Mouse (Mus musculus) CD8-positive naive resting alpha-beta T cell, adult 57 days (primary cell): ENCODE results near the gene Rhox4b. TPM values are rescaled to one million over a fixed set of nuclear protein-coding genes. Genes with fewer than 3 reads are reported as not detected.

Experiments used
- total RNA-seq: library from RNA; stranded (reverse); gene quantifications from one replicate; pipeline ENCODE4 v1.2.4, GENCODE M21; 2023

The Rhox4b gene
- not detected for total RNA-seq

DNA sequence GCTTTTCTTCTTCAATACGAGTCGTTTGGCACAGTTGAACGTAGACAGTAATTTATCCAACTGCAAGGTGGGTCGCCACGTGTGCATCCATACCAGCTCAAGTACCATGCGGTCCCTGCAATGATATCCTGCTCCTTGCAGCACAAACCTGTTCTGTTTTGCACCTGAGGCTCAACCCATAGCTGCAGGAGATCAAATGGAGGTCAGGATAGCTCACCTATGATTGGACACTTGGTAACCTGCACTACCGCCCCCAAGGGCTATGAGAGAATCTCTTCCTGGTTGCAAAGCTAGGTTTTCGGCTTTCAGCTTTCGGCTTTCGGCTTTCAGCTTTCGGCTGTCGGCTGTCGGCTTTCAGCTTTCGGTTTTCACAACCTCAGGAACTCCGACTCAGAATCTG lies at the start of gene Rhox4b:
Rhox4b (plus strand) TSS at position 301 of the 400 bp plus-strand sequence.

DNA sequence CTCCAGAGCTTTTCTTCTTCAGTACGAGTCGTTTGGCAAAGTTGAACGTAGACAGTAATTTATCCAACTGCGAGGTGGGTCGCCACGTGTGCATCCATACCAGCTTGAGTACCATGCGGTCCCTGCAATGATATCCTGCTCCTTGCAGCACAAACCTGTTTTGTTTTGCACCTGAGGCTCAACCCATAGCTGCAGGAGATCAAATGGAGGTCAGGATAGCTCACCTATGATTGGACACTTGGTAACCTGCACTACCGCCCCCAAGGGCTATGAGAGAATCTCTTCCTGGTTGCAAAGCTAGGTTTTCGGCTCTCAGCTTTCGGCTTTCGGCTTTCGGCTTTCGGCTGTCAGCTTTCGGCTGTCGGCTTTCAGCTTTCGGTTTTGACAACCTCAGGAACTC lies 41.7 kb upstream of the Rhox4b start, which contains the start of gene Rhox4a2:
Rhox4a2 (plus strand) TSS at position 301 of the 400 bp plus-strand sequence.

DNA sequence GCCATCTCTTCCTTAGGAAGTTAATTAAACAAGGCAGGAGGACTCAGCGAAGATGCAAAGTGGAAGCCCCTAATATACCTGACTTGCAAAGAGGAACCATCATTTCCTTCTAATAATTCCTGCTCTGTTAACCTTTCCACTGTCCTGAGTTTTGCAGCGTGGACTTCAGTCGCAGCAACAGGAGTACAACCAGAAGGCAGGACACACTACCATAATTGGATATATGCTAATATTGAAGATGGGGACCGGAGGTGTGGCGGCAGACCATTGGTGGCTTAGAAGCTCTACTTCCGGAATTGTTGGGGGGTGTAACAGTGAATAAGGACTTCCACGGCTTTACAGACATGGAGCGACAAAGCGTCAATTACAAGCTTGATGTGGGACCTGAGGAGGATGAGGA lies 20.5 kb upstream of the Rhox4b start, which contains the start of gene Rhox2b:
Rhox2b (plus strand) TSS at position 301 of the 400 bp plus-strand sequence.

DNA sequence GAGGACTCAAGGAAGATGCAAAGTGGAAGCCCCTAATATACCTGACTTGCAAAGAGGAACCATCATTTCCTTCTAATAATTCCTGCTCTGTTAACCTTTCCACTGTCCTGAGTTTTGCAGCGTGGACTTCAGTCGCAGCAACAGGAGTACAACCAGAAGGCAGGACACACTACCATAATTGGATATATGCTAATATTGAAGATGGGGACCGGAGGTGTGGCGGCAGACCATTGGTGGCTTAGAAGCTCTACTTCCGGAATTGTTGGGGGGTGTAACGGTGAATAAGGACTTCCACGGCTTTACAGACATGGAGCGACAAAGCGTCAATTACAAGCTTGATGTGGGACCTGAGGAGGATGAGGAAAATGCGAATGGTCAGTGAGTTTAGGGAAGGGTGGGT lies 21.1 kb downstream of the Rhox4b start, which contains the start of gene Rhox2c:
Rhox2c (plus strand) TSS at position 301 of the 400 bp plus-strand sequence.

DNA sequence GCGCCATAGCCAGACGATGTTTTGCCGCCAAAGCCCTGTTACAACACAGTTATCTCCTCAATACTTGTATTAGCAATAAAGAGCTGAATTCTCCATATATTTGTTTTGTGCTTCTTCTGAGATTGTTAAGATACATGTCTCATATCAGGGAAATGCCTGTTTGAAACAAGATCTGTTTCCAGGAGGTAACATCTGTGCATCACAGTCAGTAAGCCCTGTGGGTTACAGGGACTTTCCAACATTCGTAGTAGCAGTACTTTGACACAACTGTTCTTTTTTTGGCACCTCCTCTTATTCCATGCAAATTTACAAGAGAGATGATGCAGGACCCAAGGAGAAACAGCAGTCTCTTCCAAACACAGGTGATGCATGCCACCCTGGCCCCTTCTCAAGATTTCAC lies 26.0 kb downstream of the Rhox4b start, which contains the start of gene Rhox3c:
Rhox3c (plus strand) TSS at position 301 of the 400 bp plus-strand sequence.

DNA sequence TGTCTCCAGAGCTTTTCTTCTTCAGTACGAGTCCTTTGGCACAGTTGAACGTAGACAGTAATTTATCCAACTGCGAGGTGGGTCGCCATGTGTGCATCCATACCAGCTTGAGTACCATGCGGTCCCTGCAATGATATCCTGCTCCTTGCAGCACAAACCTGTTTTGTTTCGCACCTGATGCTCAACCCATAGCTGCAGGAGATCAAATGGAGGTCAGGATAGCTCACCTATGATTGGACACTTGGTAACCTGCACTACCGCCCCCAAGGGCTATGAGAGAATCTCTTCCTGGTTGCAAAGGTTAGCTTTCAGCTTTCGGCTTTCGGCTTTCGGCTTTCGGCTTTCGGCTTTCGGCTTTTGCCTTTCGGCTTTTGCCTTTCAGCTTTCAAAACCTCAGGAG lies 47.7 kb downstream of the Rhox4b start, which contains the start of gene Rhox4c:
Rhox4c (plus strand) TSS at position 301 of the 400 bp plus-strand sequence.

Other genes starting within 250 kb of the Rhox4b start
- gene Ndufa1, start 241.3 kb upstream of the Rhox4b start, total RNA-seq, result 85.7 TPM
- gene Rnf113a1, start 241.2 kb upstream of the Rhox4b start, total RNA-seq, result 3.7 TPM
- gene Gm9, start 221.5 kb upstream of the Rhox4b start, total RNA-seq, result not detected
- not detected for gene Rhox1, start 210.2 kb upstream of the Rhox4b start, total RNA-seq
- not detected for gene Rhox2a, start 187.5 kb upstream of the Rhox4b start, total RNA-seq
- gene Rhox3a, start 182.6 kb upstream of the Rhox4b start, total RNA-seq, result not detected
- gene Rhox4a, start 167.2 kb upstream of the Rhox4b start, total RNA-seq, result not detected
- not detected for gene Rhox3a2, start 52.5 kb upstream of the Rhox4b start, total RNA-seq
- gene Rhox4a2, start 41.6 kb upstream of the Rhox4b start, total RNA-seq, result not detected
- not detected for gene Rhox2b, start 20.4 kb upstream of the Rhox4b start, total RNA-seq
- gene Rhox2c, start 21.2 kb downstream of the Rhox4b start, total RNA-seq, result not detected
- not detected for gene Rhox3c, start 26.1 kb downstream of the Rhox4b start, total RNA-seq
- not detected for gene Rhox4c, start 47.8 kb downstream of the Rhox4b start, total RNA-seq
- not detected for gene Rhox2d, start 60.9 kb downstream of the Rhox4b start, total RNA-seq
- gene Rhox4d, start 81.9 kb downstream of the Rhox4b start, total RNA-seq, result not detected
- not detected for gene Rhox2e, start 98.0 kb downstream of the Rhox4b start, total RNA-seq
- not detected for gene Rhox3e, start 109.5 kb downstream of the Rhox4b start, total RNA-seq
- not detected for gene Rhox4e, start 124.9 kb downstream of the Rhox4b start, total RNA-seq
- not detected for gene Rhox2f, start 138.9 kb downstream of the Rhox4b start, total RNA-seq
- gene Rhox3f, start 148.5 kb downstream of the Rhox4b start, total RNA-seq, result not detected
- gene Rhox4f, start 175.2 kb downstream of the Rhox4b start, total RNA-seq, result not detected
- gene Rhox3g, start 196.1 kb downstream of the Rhox4b start, total RNA-seq, result not detected
- not detected for gene Rhox2g, start 211.0 kb downstream of the Rhox4b start, total RNA-seq
- not detected for gene Rhox4g, start 218.8 kb downstream of the Rhox4b start, total RNA-seq
- gene Rhox3h, start 236.3 kb downstream of the Rhox4b start, total RNA-seq, result not detected
- gene Rhox2h, start 240.8 kb downstream of the Rhox4b start, total RNA-seq, result not detected